Mouse (Mus musculus) kidney, adult 2 months (tissue): ENCODE measurements around the gene Mapkapk5.

ENCODE experiments used
- CTCF ChIP-seq: fragments of 200-500 bp; conservative IDR thresholded peaks from 2 replicates; pipeline ENCODE4 v1.5.1; 2011; ENCODE audit warnings: low read depth, mild to moderate bottlenecking, control low read depth, low read length, moderate library complexity, mixed read lengths; ENCODE audit not compliant: insufficient read depth, insufficient read length
- POLR2A ChIP-seq: fragments of 200-500 bp; IDR thresholded peaks from one replicate; pipeline ENCODE4 v1.6.1; 2011; ENCODE audit warnings: low read depth, low read length, control low read depth

DNA sequence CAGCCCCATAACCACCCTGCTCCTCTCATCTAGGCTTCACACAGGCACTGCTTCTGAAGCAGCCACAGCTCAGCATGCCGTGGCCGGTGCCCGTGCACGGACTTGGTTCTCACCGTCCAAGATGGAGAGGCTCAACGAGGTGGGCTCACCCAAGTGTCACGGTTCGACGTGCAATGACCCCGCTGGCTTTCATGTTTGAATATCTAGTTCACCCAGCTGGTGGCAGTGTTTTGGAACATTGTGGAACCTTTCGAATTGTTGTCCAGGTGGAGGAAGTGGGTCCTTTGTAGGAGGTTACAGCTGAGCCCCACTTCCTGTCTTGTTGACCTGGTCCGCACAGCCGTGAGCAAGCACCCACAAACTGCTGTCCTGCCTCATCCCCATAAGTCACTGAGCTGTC lies 28.4 kb upstream of the Mapkapk5 start:
- TF ChIP-seq POLR2A (no peak), CTCF (no peak)
